Mouse (Mus musculus): ENCODE results near the gene Dlgap4. TPM values are rescaled to one million over a fixed set of nuclear protein-coding genes. Genes with fewer than 3 reads are reported as not detected.

Gene Dlgap4
- total RNA-seq, 2 experiments from 2014 or later = 46.8 to 62.9 TPM

- no peak for DNase-seq (ENCODE audit: low spot score)
These were observed 44.7 kb downstream of the Dlgap4 start for GRCm38 (mm10) chr2:156658221-156658620.

GRCm38 (mm10) chr2:156658751-156659150 lies 45.2 kb downstream of the Dlgap4 start:
- no peak for DNase-seq (ENCODE audit: low spot score)

GRCm38 (mm10) chr2:156659981-156660380 lies 46.5 kb downstream of the Dlgap4 start:
- no peak for DNase-seq (ENCODE audit: low spot score)

- no peak for DNase-seq (ENCODE audit: low spot score)
These were observed 49.7 kb downstream of the Dlgap4 start for GRCm38 (mm10) chr2:156663162-156663561.

GRCm38 (mm10) chr2:156664407-156664806 lies 50.9 kb downstream of the Dlgap4 start:
- no peak for DNase-seq (ENCODE audit: low spot score)

GRCm38 (mm10) chr2:156664993-156665518 lies 51.6 kb downstream of the Dlgap4 start:
- DNase-seq (ENCODE audit: low spot score) = no peak

GRCm38 (mm10) chr2:156665620-156666196 lies 52.2 kb downstream of the Dlgap4 start:
- no peak for DNase-seq (ENCODE audit: low spot score)

- no peak for DNase-seq (ENCODE audit: low spot score)
These were observed 52.7 kb downstream of the Dlgap4 start for GRCm38 (mm10) chr2:156666231-156666630.

- DNase-seq (ENCODE audit: low spot score) = no peak
These were observed 53.8 kb downstream of the Dlgap4 start for GRCm38 (mm10) chr2:156667290-156667689.

- no peak for DNase-seq (ENCODE audit: low spot score)
These were observed 55.1 kb downstream of the Dlgap4 start for GRCm38 (mm10) chr2:156668625-156669024.

GRCm38 (mm10) chr2:156673307-156673706 lies 59.8 kb downstream of the Dlgap4 start:
- no peak for DNase-seq (ENCODE audit: low spot score)

- no peak for DNase-seq (ENCODE audit: low spot score)
These were observed 60.6 kb downstream of the Dlgap4 start for GRCm38 (mm10) chr2:156673881-156674669.

GRCm38 (mm10) chr2:156676885-156677284 lies 63.4 kb downstream of the Dlgap4 start:
- DNase-seq (ENCODE audit: low spot score) = no peak

GRCm38 (mm10) chr2:156678112-156678511 lies 64.6 kb downstream of the Dlgap4 start:
- DNase-seq (ENCODE audit: low spot score) = no peak

- no peak for DNase-seq (ENCODE audit: low spot score)
These were observed 69.5 kb downstream of the Dlgap4 start for GRCm38 (mm10) chr2:156682965-156683364.

GRCm38 (mm10) chr2:156685999-156686398 lies 72.5 kb downstream of the Dlgap4 start:
- no peak for DNase-seq (ENCODE audit: low spot score)

GRCm38 (mm10) chr2:156686754-156687153 lies 73.2 kb downstream of the Dlgap4 start:
- DNase-seq (ENCODE audit: low spot score) = no peak

- DNase-seq (ENCODE audit: low spot score) = no peak
These were observed 75.1 kb downstream of the Dlgap4 start for GRCm38 (mm10) chr2:156688604-156689003.

GRCm38 (mm10) chr2:156690833-156691232 lies 77.3 kb downstream of the Dlgap4 start:
- DNase-seq (ENCODE audit: low spot score) = no peak

- DNase-seq (ENCODE audit: low spot score) = no peak
These were observed 78.2 kb downstream of the Dlgap4 start for GRCm38 (mm10) chr2:156691746-156692145.

GRCm38 (mm10) chr2:156693241-156693807 lies 79.8 kb downstream of the Dlgap4 start:
- DNase-seq (ENCODE audit: low spot score) = no peak

GRCm38 (mm10) chr2:156697261-156697660 lies 83.8 kb downstream of the Dlgap4 start:
- DNase-seq (ENCODE audit: low spot score) = no peak

Data from gastrocnemius, adult 18-20 months (tissue).